Mouse (Mus musculus) embryo, embryonic 9.5 days (tissue): ENCODE data around the gene Arhgap23.

Source experiments
- DNase-seq: peaks from one replicate; pipeline ENCODE4 v3.0.0-alpha.2; 2017; ENCODE audit errors: extremely low spot score

The Arhgap23 gene

GRCm38 (mm10) chr11:97434704-97435454 lies 19.5 kb downstream of the Arhgap23 start:
- DNase-seq, result peak; percentile 88

- peak; percentile 32 for DNase-seq
Observed at GRCm38 (mm10) chr11:97435808-97436491, 20.6 kb downstream of the Arhgap23 start.

DNA sequence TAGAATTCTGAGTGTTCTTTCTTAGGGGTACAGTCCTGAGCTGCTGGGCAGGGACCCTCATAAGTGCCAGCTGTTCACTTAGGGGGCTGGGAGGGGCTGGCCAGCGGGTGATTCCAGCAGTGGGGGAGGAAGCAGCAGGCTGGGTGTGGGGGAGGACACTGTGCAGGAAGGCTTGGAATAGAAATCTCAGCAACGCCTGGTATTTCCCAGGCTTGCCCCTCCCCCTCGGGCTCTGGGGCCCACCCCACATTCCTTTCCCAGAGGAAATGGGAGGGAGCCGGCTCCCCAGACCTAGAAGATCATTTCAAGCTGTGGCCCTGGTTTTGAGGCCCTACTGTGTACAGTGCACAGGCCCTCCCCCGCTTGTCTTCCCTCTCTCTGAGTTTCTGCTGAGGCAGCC lies 22.4 kb downstream of the Arhgap23 start:
- DNase-seq, result peak; percentile 68

DNA sequence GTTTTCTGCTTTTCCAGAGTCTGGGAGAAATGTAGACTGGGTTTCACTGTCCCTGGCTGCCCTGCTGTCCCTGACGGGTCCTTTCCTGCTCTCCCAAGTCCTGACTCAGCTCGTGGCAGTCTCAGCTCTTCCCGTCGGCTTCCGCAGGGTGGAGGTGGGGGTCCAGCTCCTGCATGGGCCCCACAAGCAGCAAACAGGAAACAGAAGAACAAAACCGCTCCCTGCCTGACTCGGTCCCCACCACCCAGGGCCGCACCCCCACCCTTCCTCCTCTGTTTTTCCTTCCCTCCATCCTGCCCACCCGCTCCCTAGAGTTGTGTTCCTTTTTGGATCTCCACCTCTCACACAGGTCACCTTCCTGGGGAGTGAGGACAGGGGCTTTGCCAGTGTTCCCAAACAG lies 23.5 kb downstream of the Arhgap23 start:
- DNase-seq, result no peak

DNA sequence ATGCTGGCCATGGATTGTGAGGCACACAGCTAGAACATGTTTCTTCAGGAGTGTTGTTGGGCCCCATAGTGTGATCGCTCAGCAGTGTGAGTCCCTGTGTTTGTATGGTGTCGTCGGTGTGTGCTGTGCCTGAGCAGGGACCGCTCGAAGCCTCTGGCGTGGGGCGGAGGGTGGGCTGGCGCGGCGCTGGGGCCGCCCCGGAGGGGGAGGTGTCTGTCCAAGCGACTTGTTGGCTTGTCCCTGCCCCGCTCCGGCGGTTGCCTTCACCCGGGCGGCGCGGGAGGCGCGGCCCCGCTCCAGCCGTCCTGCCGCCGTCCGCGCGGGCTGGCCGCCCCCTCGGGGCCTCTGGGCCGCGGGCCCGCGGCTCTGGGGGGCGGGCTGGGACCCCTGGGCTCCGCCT lies 24.6 kb downstream of the Arhgap23 start:
- DNase-seq, result no peak

- DNase-seq, result no peak
Observed at GRCm38 (mm10) chr11:97440441-97440881, 25.1 kb downstream of the Arhgap23 start.

DNA sequence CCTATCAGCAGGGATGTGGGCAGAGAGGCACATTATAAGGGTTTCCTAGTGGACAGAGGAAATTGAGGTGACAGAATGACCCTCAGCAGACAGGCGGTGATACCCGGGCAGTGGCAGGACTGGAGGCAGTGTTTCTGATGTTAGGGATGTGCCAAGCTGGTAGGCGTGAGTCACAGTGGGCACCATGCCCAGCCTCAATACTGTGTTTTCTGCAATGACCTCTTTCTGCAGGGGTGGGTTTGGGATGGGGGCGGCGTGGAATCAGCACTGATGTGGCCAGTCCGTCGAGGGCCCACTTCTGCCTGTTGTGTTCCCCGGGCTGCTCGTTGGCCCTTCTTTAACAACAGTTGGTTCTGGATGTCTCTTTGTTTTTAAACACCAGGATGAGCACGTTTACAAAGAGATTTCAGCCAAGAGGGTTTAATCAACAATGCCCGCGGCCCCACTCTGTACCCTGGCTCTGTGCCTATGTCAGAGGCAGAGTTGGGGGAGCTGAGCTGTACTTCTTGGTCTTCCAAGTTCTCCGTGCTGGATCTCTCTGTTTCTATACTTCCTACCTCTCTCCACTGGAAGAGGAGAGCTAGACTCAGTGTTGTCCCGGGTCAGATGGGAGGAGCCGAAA lies 25.8 kb downstream of the Arhgap23 start:
- DNase-seq, result no peak

GRCm38 (mm10) chr11:97441658-97442125 lies 26.4 kb downstream of the Arhgap23 start:
- DNase-seq, result no peak

GRCm38 (mm10) chr11:97442891-97443675 lies 27.8 kb downstream of the Arhgap23 start:
- no peak for DNase-seq

DNA sequence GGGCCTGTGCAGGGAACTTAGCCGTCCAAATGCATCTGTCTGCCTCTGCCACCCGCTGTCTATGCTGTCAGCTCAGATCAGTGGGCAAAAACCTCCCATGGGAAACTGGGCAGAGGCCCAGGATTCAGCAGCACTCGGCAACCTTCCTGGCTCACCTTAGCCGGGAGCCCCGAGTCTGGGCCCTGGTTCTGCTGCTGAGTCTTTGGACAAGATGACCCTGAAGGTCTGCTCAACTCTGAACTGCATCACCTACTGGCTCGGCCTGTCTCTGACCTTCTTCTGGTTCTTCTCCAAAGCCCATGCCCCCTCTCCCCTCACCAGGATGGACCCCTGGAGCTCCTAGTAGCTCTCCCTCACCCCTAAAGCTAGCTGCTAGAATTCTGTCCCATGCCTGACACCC lies 30.3 kb downstream of the Arhgap23 start:
- DNase-seq, result no peak

DNA sequence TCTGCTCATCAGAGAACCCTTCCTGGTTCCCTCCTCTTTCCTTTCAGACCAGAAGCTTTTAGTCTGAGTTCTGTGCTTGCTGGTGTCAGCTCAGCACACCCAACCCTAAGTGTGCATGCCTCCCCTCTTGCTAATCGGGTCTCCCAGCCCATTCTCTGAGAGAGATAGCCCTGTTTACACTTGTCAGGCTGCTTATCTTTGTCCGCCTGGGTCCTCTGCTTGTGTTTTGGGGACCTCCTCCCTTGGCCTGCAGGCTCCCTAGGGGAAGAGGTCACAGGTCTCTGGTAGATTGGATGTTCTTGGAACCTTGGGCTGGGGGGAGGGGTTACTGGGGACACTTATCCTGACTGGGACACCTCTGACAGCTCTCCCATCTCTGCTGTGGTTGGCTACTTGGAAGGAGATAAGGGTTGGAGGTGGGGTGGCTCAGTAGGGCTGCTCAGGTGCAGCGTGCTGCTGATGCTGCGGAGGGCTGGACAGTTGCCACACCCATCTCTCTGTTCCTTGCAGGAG lies 30.7 kb downstream of the Arhgap23 start:
- DNase-seq, result no peak

DNA sequence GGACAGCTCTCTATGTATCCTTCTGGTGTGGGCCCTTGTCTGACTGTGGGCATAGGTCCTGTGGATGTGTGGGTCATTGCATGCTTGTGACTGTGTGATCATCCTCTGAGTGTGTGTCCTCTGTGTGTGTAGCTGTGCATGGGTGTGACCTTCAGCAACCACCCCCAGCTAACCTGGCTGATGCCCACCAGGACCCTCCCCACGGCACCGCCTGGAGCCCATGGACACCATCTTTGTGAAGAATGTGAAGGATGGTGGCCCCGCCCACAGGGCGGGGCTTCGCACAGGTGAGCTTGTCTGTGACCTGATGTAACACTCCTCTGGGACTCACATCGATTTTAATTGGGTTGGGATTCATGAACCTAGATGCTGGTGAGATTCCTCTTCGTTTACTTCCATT lies 32.6 kb downstream of the Arhgap23 start:
- DNase-seq, result no peak

GRCm38 (mm10) chr11:97448611-97449394 lies 33.5 kb downstream of the Arhgap23 start:
- no peak for DNase-seq

- DNase-seq, result peak; percentile 75
Observed at GRCm38 (mm10) chr11:97449601-97450293, 34.4 kb downstream of the Arhgap23 start.

GRCm38 (mm10) chr11:97450305-97450922 lies 35.1 kb downstream of the Arhgap23 start:
- DNase-seq, result no peak

- no peak for DNase-seq
Observed at GRCm38 (mm10) chr11:97451625-97452024, 36.3 kb downstream of the Arhgap23 start.

- no peak for DNase-seq
Observed at GRCm38 (mm10) chr11:97457120-97457519, 41.8 kb downstream of the Arhgap23 start.

DNA sequence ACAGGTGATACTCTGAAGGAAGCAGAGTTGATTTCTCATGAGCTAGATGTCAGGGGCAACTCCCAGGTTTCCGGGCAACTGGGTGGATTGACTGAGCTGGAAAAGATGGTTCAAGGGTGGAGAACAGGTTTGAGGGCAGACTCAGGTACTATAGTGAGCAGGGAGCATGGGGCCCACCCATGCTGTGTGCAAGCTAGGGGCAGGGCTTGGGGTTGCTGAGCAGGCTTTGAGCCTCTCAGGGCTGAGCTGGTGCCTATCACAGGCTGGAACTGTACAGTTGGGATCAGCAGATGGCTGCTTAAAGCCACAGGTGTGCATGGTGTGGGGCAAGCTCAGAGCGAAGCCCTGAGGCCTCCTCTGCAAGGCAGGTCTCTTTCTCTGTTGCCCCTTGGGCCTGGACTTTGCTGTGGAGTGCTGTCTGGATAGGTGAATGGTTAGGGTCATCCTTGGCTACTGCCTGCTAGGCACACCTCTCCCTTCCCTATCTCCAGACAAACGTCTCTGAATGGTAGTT lies 46.0 kb downstream of the Arhgap23 start:
- no peak for DNase-seq

DNA sequence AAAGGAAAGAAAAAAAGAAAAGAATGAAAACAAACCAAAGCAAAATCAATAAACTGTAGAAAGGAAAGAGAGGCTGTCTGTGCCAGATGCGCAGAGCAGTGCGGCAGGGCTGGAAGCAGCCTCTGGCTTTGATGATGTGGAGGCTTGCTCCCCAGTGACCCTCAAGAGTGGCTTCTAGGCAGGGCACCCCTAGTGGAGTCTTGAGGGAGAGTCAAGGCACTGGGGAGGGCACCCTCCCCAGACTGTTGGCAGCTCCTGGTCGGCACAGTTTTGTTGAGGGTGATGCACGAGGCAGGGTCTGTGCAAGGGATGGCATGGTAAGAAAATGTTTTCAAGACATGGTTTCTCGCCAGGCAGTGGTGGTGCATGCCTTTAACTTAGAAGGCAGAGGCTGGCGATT lies 47.2 kb downstream of the Arhgap23 start:
- DNase-seq, result no peak

DNA sequence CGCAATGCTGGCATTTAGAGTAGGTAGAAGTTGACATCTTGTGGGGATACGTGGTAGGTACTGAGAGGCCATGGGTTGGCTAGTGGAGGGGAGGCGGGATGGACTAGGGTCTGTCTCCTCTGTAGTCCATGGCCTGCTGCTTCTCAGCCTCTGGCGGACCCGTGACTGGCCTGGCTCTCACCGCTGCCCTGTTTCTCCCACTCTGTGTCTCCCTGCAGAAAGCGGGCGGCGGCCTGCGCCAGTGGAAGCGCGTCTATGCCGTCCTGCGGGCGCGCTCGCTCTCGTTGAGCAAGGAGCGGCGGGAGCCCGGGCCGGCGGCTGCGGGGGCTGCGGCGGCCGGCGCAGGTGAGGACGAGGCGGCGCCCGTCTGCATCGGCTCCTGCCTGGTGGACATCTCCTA lies 47.8 kb downstream of the Arhgap23 start:
- no peak for DNase-seq
